In genomic region chr1:131679644-131680043, GRCm38 (mm10) we compare ENCODE assay signal across 18 mouse cellular contexts. TPM values are rescaled to one million over a fixed set of nuclear protein-coding genes. Genes with fewer than 3 reads are reported as not detected.
"Had no signal": no experiment of that assay in that cellular context is flagged by ENCODE, and none has a peak within 500 bp of the region (broad histone marks: within the 10 kb centered on the region; RNA-seq: fewer than 3 reads in every experiment).

No protein-coding gene starts in this region.

- DNase-seq: kidney, adult 11 months; kidney, adult 9 months; kidney, postnatal 10 days; kidney, postnatal 4 days; liver; lung, adult 18-20 months; lung, postnatal 4 days; midbrain, embryonic 14.5 days; right cerebral cortex, adult 18-20 months; right cerebral cortex, postnatal 25 days; thymus, adult 2 months; thymus, postnatal 25 days had no signal

- H3K9ac ChIP-seq: limb, embryonic 12.5 days; liver, embryonic 14.5 days; neural tube, embryonic 15.5 days had no signal

- H3K27ac ChIP-seq: limb, embryonic 12.5 days; liver, embryonic 14.5 days; midbrain, embryonic 10.5 days; neural tube, embryonic 15.5 days; stomach, postnatal 0 days had no signal

- H3K4me1 ChIP-seq: limb, embryonic 12.5 days; midbrain, embryonic 10.5 days; neural tube, embryonic 15.5 days had no signal

- H3K4me3 ChIP-seq: limb, embryonic 12.5 days; midbrain, embryonic 10.5 days; myocyte; neural tube, embryonic 15.5 days had no signal

- H3K27me3 ChIP-seq: limb, embryonic 12.5 days; neural tube, embryonic 15.5 days had no signal

- H3K4me2 ChIP-seq: limb, embryonic 12.5 days; neural tube, embryonic 15.5 days had no signal

- H3K9me3 ChIP-seq: limb, embryonic 12.5 days; midbrain, embryonic 10.5 days; neural tube, embryonic 15.5 days had no signal

- H3K36me3 ChIP-seq: limb, embryonic 12.5 days; midbrain, embryonic 10.5 days; neural tube, embryonic 15.5 days had no signal

RNA-seq across cellular contexts. Expression of gene Ctse, which starts 41.5 kb away (rescaled TPM):
- polyA plus RNA-seq: midbrain, embryonic 10.5 days; midbrain, embryonic 14.5 days; myocyte; neural tube, embryonic 15.5 days had no signal
